Comparison of ENCODE assay signal across 8 mouse cellular contexts in genomic region chr1:89621952-89622351, GRCm38 (mm10).
DNase-seq lines count a peak whose midpoint lies in the region; ATAC-seq and TF ChIP-seq lines count a peak whose summit lies in the region.
"Had no signal": no experiment of that assay in that cellular context is flagged by ENCODE, and none has a peak within 500 bp of the region (broad histone marks: within the 10 kb centered on the region; RNA-seq: fewer than 3 reads in every experiment).

No protein-coding gene starts in this region.

- no peak for TF ChIP-seq CTCF in embryonic fibroblast, embryonic 13.5 days (IDR thresholded peaks at IDR 0.05; ENCODE audit: borderline replicate concordance, insufficient read depth, low read length)

- H3K27me3 ChIP-seq in midbrain, embryonic 16.5 days (ENCODE audit: control insufficient read depth, insufficient read depth, low read depth, low read length) = no peaks in the 10 kb centered on the region
- H3K27me3 ChIP-seq in forebrain, embryonic 16.5 days (replicated peaks; ENCODE audit: control insufficient read depth, insufficient read depth, low read length) = no peaks in the 10 kb centered on the region

- no peaks in the 10 kb centered on the region for H3K9me3 ChIP-seq in midbrain, embryonic 16.5 days (replicated peaks; ENCODE audit: control insufficient read depth, low read length, poor library complexity, severe bottlenecking)
- no peaks in the 10 kb centered on the region for H3K9me3 ChIP-seq in forebrain, embryonic 16.5 days (ENCODE audit: control insufficient read depth, low read length)

- intact Hi-C loops in heart, postnatal 25 days (cut with DNase I) = no loop called here

- peak overlapping the region; percentile 67; the same call in 1 of the 2 replicates for H3K27ac ChIP-seq in embryonic fibroblast, embryonic 13.5 days (ENCODE audit: insufficient read depth, low read length)
- no peak overlapping the region for H3K27ac ChIP-seq in midbrain, embryonic 16.5 days (ENCODE audit: low read length)
- no peak overlapping the region for H3K27ac ChIP-seq in forebrain, embryonic 16.5 days (ENCODE audit: low read length)

- no peak overlapping the region for H3K4me3 ChIP-seq in embryonic fibroblast, embryonic 13.5 days (ENCODE audit: insufficient read depth, low read length)
- no peak overlapping the region for H3K4me3 ChIP-seq in midbrain, embryonic 16.5 days (ENCODE audit: low read depth, low read length)
- no peak overlapping the region for H3K4me3 ChIP-seq in forebrain, embryonic 16.5 days (replicated peaks; ENCODE audit: low read length)

- ATAC-seq in midbrain, embryonic 16.5 days = no peak
- no peak for ATAC-seq in forebrain, embryonic 16.5 days

- DNase-seq in MN1 (ENCODE audit: low spot score) (peak; percentile 47), adipocyte (ENCODE audit: low spot score) (peak; percentile 83)
- DNase-seq in heart, postnatal 25 days (ENCODE audit: low spot score) = peak; percentile 36
- no peak for DNase-seq in frontal cortex, postnatal 36 days (ENCODE audit: low spot score in 2 of 2)
- DNase-seq: midbrain, embryonic 14.5 days had no signal

- H3K36me3 ChIP-seq in midbrain, embryonic 16.5 days (ENCODE audit: control insufficient read depth, insufficient read depth, low read length) = 0 out of 2 replicates have a peak, but pooled peaks cover 2% of the 10 kb centered on the region
- H3K36me3 ChIP-seq in forebrain, embryonic 16.5 days (ENCODE audit: control insufficient read depth, insufficient read depth) = no peaks in the 10 kb centered on the region

- no peak overlapping the region for H3K9ac ChIP-seq in midbrain, embryonic 16.5 days (ENCODE audit: low read depth, low read length)
- H3K9ac ChIP-seq in forebrain, embryonic 16.5 days (replicated peaks; ENCODE audit: low read depth, low read length) = no peak overlapping the region

- no peaks in the 10 kb centered on the region for H3K4me1 ChIP-seq in embryonic fibroblast, embryonic 13.5 days (ENCODE audit: control insufficient read depth, insufficient read depth, low read length)
- H3K4me1 ChIP-seq in midbrain, embryonic 16.5 days (ENCODE audit: control insufficient read depth, insufficient read depth, low read length) = no peaks in the 10 kb centered on the region
- peaks cover 12% of the 10 kb centered on the region for H3K4me1 ChIP-seq in forebrain, embryonic 16.5 days (replicated peaks; ENCODE audit: control insufficient read depth, insufficient read depth, low read length)

- 80% methylated on average over 8 of the region's 8 CpGs for WGBS in midbrain, embryonic 16.5 days
- WGBS in forebrain, embryonic 16.5 days = 62% methylated on average over 8 of the region's 8 CpGs

- H3K4me2 ChIP-seq in midbrain, embryonic 16.5 days (ENCODE audit: low read length) = no peak overlapping the region
- no peak overlapping the region for H3K4me2 ChIP-seq in forebrain, embryonic 16.5 days (ENCODE audit: low read length)

- no peak for TF ChIP-seq POLR2A in embryonic fibroblast, embryonic 13.5 days (IDR thresholded peaks at IDR 0.05; ENCODE audit: low read depth, low read length)

Comparison
In these comparisons a context has a peak if more than half of its experiments do, and no peak if none do; other contexts are left out.
1. DNase-seq: peak in MN1 (single experiment), adipocyte (single experiment) and heart, postnatal 25 days (single experiment); none in frontal cortex, postnatal 36 days (0 of 2).